Mouse (Mus musculus) A20 (cell line): ENCODE data around the gene Abhd12.
"Not testable (repeated sequence)": the region's sequence is repeated elsewhere in the genome, so short reads cannot be mapped to it uniquely, and the experiment has no call there.

Source experiments
- DNase-seq: peaks from one replicate; pipeline ENCODE4 v3.0.0-alpha.2; 2011; ENCODE audit warnings: low read depth, low spot score

The Abhd12 gene

GRCm38 (mm10) chr2:150910295-150910881 lies 5.8 kb upstream of the Abhd12 start:
- DNase-seq, result no peak

- peak; percentile 99 for DNase-seq
These were observed 5.0 kb upstream of the Abhd12 start for GRCm38 (mm10) chr2:150909429-150910039.

GRCm38 (mm10) chr2:150908881-150909280 lies 4.3 kb upstream of the Abhd12 start:
- DNase-seq, result not testable (repeated sequence)

- DNase-seq, result no peak
These were observed 452 bp upstream of the Abhd12 start, which contains the start of gene Gins1 for GRCm38 (mm10) chr2:150904936-150905450. Gins1 (plus strand) TSS chr2:150905400.

- no peak for DNase-seq
These were observed 2.2 kb downstream of the Abhd12 start for GRCm38 (mm10) chr2:150902347-150902746.

- no peak for DNase-seq
These were observed 4.2 kb downstream of the Abhd12 start for GRCm38 (mm10) chr2:150900341-150900740.

GRCm38 (mm10) chr2:150895691-150896252 lies 8.8 kb downstream of the Abhd12 start:
- no peak for DNase-seq

- no peak for DNase-seq
These were observed 9.8 kb downstream of the Abhd12 start for GRCm38 (mm10) chr2:150894617-150895267.

GRCm38 (mm10) chr2:150887370-150887769 lies 17.2 kb downstream of the Abhd12 start:
- DNase-seq, result no peak

GRCm38 (mm10) chr2:150886315-150886714 lies 18.2 kb downstream of the Abhd12 start:
- DNase-seq, result no peak

- DNase-seq, result no peak
These were observed 18.7 kb downstream of the Abhd12 start for GRCm38 (mm10) chr2:150885814-150886213.

- no peak for DNase-seq
These were observed 19.8 kb downstream of the Abhd12 start for GRCm38 (mm10) chr2:150884779-150885110.

GRCm38 (mm10) chr2:150884075-150884778 lies 20.3 kb downstream of the Abhd12 start:
- no peak for DNase-seq

- DNase-seq, result no peak
These were observed 27.0 kb downstream of the Abhd12 start for GRCm38 (mm10) chr2:150877561-150877960.

- DNase-seq, result peak; percentile 59
These were observed 29.3 kb downstream of the Abhd12 start for GRCm38 (mm10) chr2:150875226-150875625.

- DNase-seq, result peak; percentile 44
These were observed 30.0 kb downstream of the Abhd12 start for GRCm38 (mm10) chr2:150874508-150874907.

GRCm38 (mm10) chr2:150869446-150869845 lies 35.1 kb downstream of the Abhd12 start:
- DNase-seq, result peak; percentile 14

GRCm38 (mm10) chr2:150867021-150867420 lies 37.5 kb downstream of the Abhd12 start:
- peak; percentile 8 for DNase-seq

GRCm38 (mm10) chr2:150861128-150861527 lies 43.4 kb downstream of the Abhd12 start:
- DNase-seq, result peak; percentile 73

GRCm38 (mm10) chr2:150859709-150860470 lies 44.7 kb downstream of the Abhd12 start:
- peak; percentile 59 for DNase-seq
